Mouse (Mus musculus) CH12.LX (cell line): ENCODE data around the gene Plekha6. TPM values are rescaled to one million over a fixed set of nuclear protein-coding genes. Genes with fewer than 3 reads are reported as not detected.

Experiments used
- DNase-seq: peaks from one replicate; pipeline ENCODE4 v3.0.0-alpha.2; 2013; ENCODE audit errors: extremely low read depth
- H3K27ac ChIP-seq: 2 replicates; pipeline ENCODE4 v1.5.1; 2012; ENCODE audit warnings: low read depth, mild to moderate bottlenecking, control low read depth, moderate library complexity; ENCODE audit not compliant: insufficient read depth
- H3K27me3 ChIP-seq: replicated peaks from 2 replicates; pipeline ENCODE3; 2012; ENCODE audit warnings: inconsistent platforms
- H3K36me3 ChIP-seq, 2 experiments: replicated peaks in 1 of 2; 2 replicates each; pipeline versions ENCODE3 to v1.6.1; 2012; ENCODE audit warnings: inconsistent platforms in 1 of 2, low read length in 1 of 2, mild to moderate bottlenecking in 1 of 2, mixed read lengths in 1 of 2, moderate library complexity in 1 of 2; ENCODE audit not compliant: control insufficient read depth in 1 of 2, insufficient read depth in 1 of 2
- H3K4me1 ChIP-seq, 2 experiments: 2 replicates each; pipeline ENCODE4 v1.6.1; 2012; ENCODE audit warnings: inconsistent platforms in 1 of 2, moderate library complexity in 1 of 2; ENCODE audit not compliant: insufficient read depth in 2 of 2, control insufficient read depth in 1 of 2
- H3K4me2 ChIP-seq: 2 replicates; pipeline ENCODE4 v1.6.1; 2012; ENCODE audit warnings: low read depth, mild to moderate bottlenecking, control low read depth; ENCODE audit not compliant: poor library complexity, insufficient read depth, severe bottlenecking
- H3K4me3 ChIP-seq, 3 experiments: fragments of 150-350 bp in 1 of 3; sonication (generic) in 1 of 3; replicated peaks in 1 of 3; 2 replicates each; pipeline versions ENCODE3 to v1.5.1; 2011 to 2012; ENCODE audit warnings: low read depth in 2 of 3, low read length in 2 of 3, mild to moderate bottlenecking in 2 of 3, moderate library complexity in 2 of 3, control low read depth in 1 of 3, improper control_type of control experiment in 1 of 3, inconsistent platforms in 1 of 3, mixed read lengths in 1 of 3; ENCODE audit not compliant: poor library complexity in 1 of 3
- H3K79me2 ChIP-seq: replicated peaks from 2 replicates; pipeline ENCODE4 v1.6.1; 2012; ENCODE audit warnings: mild to moderate bottlenecking, moderate library complexity; ENCODE audit not compliant: control insufficient read depth, poor library complexity, insufficient read depth, severe bottlenecking; ENCODE audit errors: extremely low read depth
- H3K9ac ChIP-seq: 2 replicates; pipeline ENCODE4 v1.6.1; 2012; ENCODE audit warnings: low read depth, mild to moderate bottlenecking, control low read depth, moderate library complexity; ENCODE audit not compliant: insufficient read depth
- H3K9me3 ChIP-seq: replicated peaks from 2 replicates; pipeline ENCODE3; 2012; ENCODE audit warnings: low read length, inconsistent platforms, mixed read lengths
- CHD2 ChIP-seq: IDR thresholded peaks from 2 replicates; pipeline ENCODE4 v1.6.1; 2011; ENCODE audit warnings: low read length, improper control_type of control experiment
- CTCF ChIP-seq, 2 experiments: IDR thresholded peaks in 1 of 2; conservative IDR thresholded peaks in 1 of 2; 2 replicates each; pipeline ENCODE4 v1.5.1; 2011 to 2012; ENCODE audit warnings: low read depth in 2 of 2, low read length in 2 of 2, improper control_type of control experiment in 1 of 2, inconsistent platforms in 1 of 2, mild to moderate bottlenecking in 1 of 2, moderate library complexity in 1 of 2
- E2F4 ChIP-seq: IDR thresholded peaks from 2 replicates; pipeline ENCODE4 v1.6.1; 2011; ENCODE audit warnings: low read depth, low read length, improper control_type of control experiment; ENCODE audit not compliant: insufficient replicate concordance
- ELF1 ChIP-seq: IDR thresholded peaks from 2 replicates; pipeline ENCODE4 v1.6.1; 2014; ENCODE audit warnings: low read depth, mild to moderate bottlenecking, inconsistent platforms, low read length, improper control_type of control experiment
- ETS1 ChIP-seq: conservative IDR thresholded peaks from 2 replicates; pipeline ENCODE4 v1.6.1; 2012; ENCODE audit warnings: low read depth, mild to moderate bottlenecking, inconsistent platforms, low read length, improper control_type of control experiment, moderate library complexity
- GABPA ChIP-seq: IDR thresholded peaks from 2 replicates; pipeline ENCODE4 v1.6.1; 2012; ENCODE audit warnings: low read depth, low read length, improper control_type of control experiment, inconsistent platforms; ENCODE audit not compliant: insufficient replicate concordance
- HCFC1 ChIP-seq: IDR thresholded peaks from 2 replicates; pipeline ENCODE4 v1.6.1; 2012; ENCODE audit warnings: low read depth, mild to moderate bottlenecking, inconsistent platforms, low read length, improper control_type of control experiment
- JUND ChIP-seq: conservative IDR thresholded peaks from 2 replicates; pipeline ENCODE4 v1.6.1; 2011; ENCODE audit warnings: low read depth, low read length, improper control_type of control experiment
- KAT2A ChIP-seq: IDR thresholded peaks from 2 replicates; pipeline ENCODE4 v1.6.1; 2012; ENCODE audit warnings: low read length, improper control_type of control experiment, inconsistent platforms; ENCODE audit not compliant: insufficient replicate concordance
- MAFK ChIP-seq: IDR thresholded peaks from 2 replicates; pipeline ENCODE4 v1.6.1; 2011; ENCODE audit warnings: low read length, improper control_type of control experiment; ENCODE audit not compliant: insufficient replicate concordance
- MAX ChIP-seq: IDR thresholded peaks from 2 replicates; pipeline ENCODE4 v1.6.1; 2011; ENCODE audit warnings: low read length, improper control_type of control experiment
- MYC ChIP-seq: IDR thresholded peaks from 2 replicates; pipeline ENCODE4 v1.6.1; 2011; ENCODE audit warnings: low read depth, mild to moderate bottlenecking, improper control_type of control experiment, low read length
- NELFE ChIP-seq: IDR thresholded peaks from 2 replicates; pipeline ENCODE4 v1.6.1; 2011; ENCODE audit warnings: low read depth, low read length, improper control_type of control experiment
- PAX5 ChIP-seq: IDR thresholded peaks from 2 replicates; pipeline ENCODE4 v1.6.1; 2012; ENCODE audit warnings: low read length, inconsistent platforms, mixed read lengths
- POLR2AphosphoS2 ChIP-seq: IDR thresholded peaks from 2 replicates; pipeline ENCODE4 v1.6.1; 2011; ENCODE audit warnings: low read depth, low read length, improper control_type of control experiment
- RAD21 ChIP-seq: IDR thresholded peaks from 2 replicates; pipeline ENCODE4 v1.6.1; 2011; ENCODE audit warnings: low read depth, mild to moderate bottlenecking, low read length, improper control_type of control experiment, moderate library complexity
- RCOR1 ChIP-seq: conservative IDR thresholded peaks from 2 replicates; pipeline ENCODE4 v1.6.1; 2012; ENCODE audit warnings: low read depth, mild to moderate bottlenecking, inconsistent platforms, low read length, improper control_type of control experiment
- SMC3 ChIP-seq: IDR thresholded peaks from 2 replicates; pipeline ENCODE4 v1.6.1; 2011; ENCODE audit warnings: low read depth, low read length, improper control_type of control experiment
- TBP ChIP-seq: conservative IDR thresholded peaks from 2 replicates; pipeline ENCODE4 v1.6.1; 2011; ENCODE audit warnings: low read depth, low read length, improper control_type of control experiment
- ZC3H11A ChIP-seq: IDR thresholded peaks from 2 replicates; pipeline ENCODE4 v1.6.1; 2012; ENCODE audit warnings: low read depth, mild to moderate bottlenecking, inconsistent platforms, low read length, improper control_type of control experiment
- ZNF384 ChIP-seq: IDR thresholded peaks from 2 replicates; pipeline ENCODE4 v1.6.1; 2012; ENCODE audit warnings: low read depth, low read length, improper control_type of control experiment, inconsistent platforms
- dilution Hi-C: fragments of 300-500 bp; cut with MboI; formaldehyde crosslinking; loops from 2 replicates; pipeline ENCODE4 v1.14.3; 2020; ENCODE audit warnings: low sequenced_read_pairs; ENCODE audit not compliant: extremely low pct_unique_long_range_greater_than_20kb, extremely low pct_ligation_motif_present
- in situ Hi-C: fragments of 300-500 bp; cut with MboI; formaldehyde crosslinking; loops from 3 replicates; pipeline ENCODE4 v1.14.3; 2019; ENCODE audit warnings: low sequenced_read_pairs, low pct_ligation_motif_present, low pct_unique_long_range_greater_than_20kb, mixed read lengths
- polyA plus RNA-seq: library from polyadenylated mRNA; unstranded; fragments of >175 nt; gene quantifications from 2 replicates; pipeline ENCODE4 v1.2.1, GENCODE M21; 2012; ENCODE audit warnings: low read depth; ENCODE audit not compliant: insufficient read length
- total RNA-seq, 2 experiments: library from RNA; depleted of rRNA; stranded (reverse); fragments of 300-350 nt in 1 of 2; fragments of >200 nt in 1 of 2; gene quantifications; 2 replicates each; pipeline ENCODE4 v1.2.3; 2012 to 2014

Gene Plekha6
- total and polyA plus RNA-seq, 3 experiments: 0.07 TPM; not detected in 2

GRCm38 (mm10) chr1:133146014-133147009, 17.7 kb upstream of the Plekha6 start:
- Histone ChIP-seq H3K27me3 (no peaks in the 10 kb centered on the region), H3K9ac (no peak overlapping the region), H3K36me3 (peaks cover 3 to 11% of the 10 kb centered on the region in 2 experiments), H3K9me3 (peaks cover 9% of the 10 kb centered on the region), H3K79me2 (no peaks in the 10 kb centered on the region), H3K4me3 (no peak overlapping the region), H3K4me1 (peaks cover 6 to 11% of the 10 kb centered on the region in 2 experiments), H3K4me2 (peak overlapping the region; percentile 8; the same call in 1 of the 2 replicates), H3K27ac (no peak overlapping the region)
- DNase-seq: peak; percentile 68
- dilution Hi-C loops: no loop called here
- in situ Hi-C loops: no loop called here
- TF ChIP-seq SMC3 (peak; percentile 82), ELF1 (peak; percentile 70), CHD2 (no peak), KAT2A (no peak), E2F4 (no peak), ZNF384 (peak; percentile 84), RAD21 (peak; percentile 91), CTCF (conservative IDR thresholded peaks at IDR 0.05 in 1 of 2, IDR thresholded peaks at IDR 0.05 in 1 of 2; ENCODE audit: low read depth in 2 of 2, low read length in 2 of 2) (peak; percentile 71 to 93)

- dilution Hi-C loops: no loop called here
- no peak overlapping the region for H3K4me2 ChIP-seq
- no peak overlapping the region for H3K4me3 ChIP-seq
Observed at GRCm38 (mm10) chr1:133147324-133147723, 16.7 kb upstream of the Plekha6 start.

GRCm38 (mm10) chr1:133148122-133148521, 15.9 kb upstream of the Plekha6 start:
- no peaks in the 10 kb centered on the region for H3K79me2 ChIP-seq
- H3K9me3 ChIP-seq: peaks cover 9% of the 10 kb centered on the region
- H3K9ac ChIP-seq: no peak overlapping the region
- no peak for DNase-seq
- H3K36me3 ChIP-seq: peaks cover 0 to 2% of the 10 kb centered on the region in 2 experiments
- H3K27ac ChIP-seq: no peak overlapping the region
- H3K4me1 ChIP-seq: peaks cover 6 to 11% of the 10 kb centered on the region in 2 experiments
- no peak overlapping the region for H3K4me3 ChIP-seq
- dilution Hi-C loops: no loop called here
- H3K4me2 ChIP-seq: no peak overlapping the region
- no peaks in the 10 kb centered on the region for H3K27me3 ChIP-seq
- in situ Hi-C loops: no loop called here
- TF ChIP-seq SMC3 (no peak), ZNF384 (no peak), JUND (no peak), MYC (no peak), RCOR1 (no peak), PAX5 (no peak), MAX (no peak), HCFC1 (no peak), MAFK (no peak), ZC3H11A (no peak), POLR2AphosphoS2 (no peak), TBP (no peak)

More at GRCm38 (mm10) chr1:133147324-133147723, 16.7 kb upstream of the Plekha6 start:
- no peak for DNase-seq
- H3K9me3 ChIP-seq: peaks cover 9% of the 10 kb centered on the region
- no peaks in the 10 kb centered on the region for H3K79me2 ChIP-seq
- H3K36me3 ChIP-seq: peaks cover 0 to 6% of the 10 kb centered on the region in 2 experiments
- in situ Hi-C loops: no loop called here
- no peak overlapping the region for H3K9ac ChIP-seq
- H3K27me3 ChIP-seq: no peaks in the 10 kb centered on the region
- no peak overlapping the region for H3K27ac ChIP-seq
- H3K4me1 ChIP-seq: peaks cover 6 to 11% of the 10 kb centered on the region in 2 experiments
- TF ChIP-seq MAX (no peak), NELFE (no peak), GABPA (no peak), ETS1 (no peak)
